Comparison of ENCODE assay signal across 10 mouse cellular contexts in genomic region chr13:99679430-99679829, GRCm38 (mm10).
DNase-seq lines count a peak whose midpoint lies in the region; ATAC-seq lines count a peak whose summit lies in the region.
"Had no signal": no experiment of that assay in that cellular context is flagged by ENCODE, and none has a peak within 500 bp of the region (broad histone marks: within the 10 kb centered on the region; RNA-seq: fewer than 3 reads in every experiment).

No protein-coding gene starts in this region.

- no peaks in the 10 kb centered on the region for H3K9me3 ChIP-seq in hindbrain, embryonic 14.5 days (ENCODE audit: control insufficient read depth, low read length)
- no peaks in the 10 kb centered on the region for H3K9me3 ChIP-seq in hindbrain, embryonic 12.5 days (replicated peaks)
- peaks cover 7% of the 10 kb centered on the region; the same call in 1 of the 2 replicates for H3K9me3 ChIP-seq in heart, embryonic 16.5 days (replicated peaks; ENCODE audit: control insufficient read depth, low read length)
- H3K9me3 ChIP-seq: lung, embryonic 15.5 days had no signal

- 26% methylated on average over 2 of the region's 2 CpGs for WGBS in hindbrain, embryonic 14.5 days
- WGBS in hindbrain, embryonic 12.5 days: 45% methylated on average over 2 of the region's 2 CpGs
- WGBS in heart, embryonic 16.5 days: 11% methylated on average over 2 of the region's 2 CpGs

- H3K9ac ChIP-seq in hindbrain, embryonic 14.5 days: no peak overlapping the region
- H3K9ac ChIP-seq in hindbrain, embryonic 12.5 days: no peak overlapping the region
- no peak overlapping the region for H3K9ac ChIP-seq in heart, embryonic 16.5 days (ENCODE audit: low read length)
- H3K9ac ChIP-seq: lung, embryonic 15.5 days had no signal

- no peak overlapping the region for H3K27ac ChIP-seq in hindbrain, embryonic 14.5 days
- H3K27ac ChIP-seq in hindbrain, embryonic 12.5 days: no peak overlapping the region
- H3K27ac ChIP-seq in heart, embryonic 16.5 days (ENCODE audit: low read length): peak overlapping the region; percentile 66
- H3K27ac ChIP-seq: lung, embryonic 15.5 days had no signal

- H3K27me3 ChIP-seq in hindbrain, embryonic 14.5 days (ENCODE audit: control insufficient read depth, insufficient read depth, low read length): no peaks in the 10 kb centered on the region
- H3K27me3 ChIP-seq in hindbrain, embryonic 12.5 days: no peaks in the 10 kb centered on the region
- H3K27me3 ChIP-seq in heart, embryonic 16.5 days (ENCODE audit: control insufficient read depth, insufficient read depth, low read length): no peaks in the 10 kb centered on the region
- H3K27me3 ChIP-seq: lung, embryonic 15.5 days had no signal

- DNase-seq in hindbrain, embryonic 14.5 days (ENCODE audit: low spot score): peak; percentile 48
- peak; percentile 12 to 38 for DNase-seq in adrenal gland, postnatal 36 days
- no peak for DNase-seq in layer of hippocampus, adult 9-10 months (ENCODE audit: low spot score)
- DNase-seq in thymus, postnatal 36 days: no peak
- no peak for DNase-seq in urinary bladder, postnatal 14 days (ENCODE audit: low spot score)
- DNase-seq: kidney, adult 18-20 months had no signal

- peak; percentile 21; the same call in 1 of the 2 replicates for ATAC-seq in hindbrain, embryonic 14.5 days (ENCODE audit: low FRiP score)
- no peak for ATAC-seq in hindbrain, embryonic 12.5 days (ENCODE audit: low FRiP score)
- ATAC-seq in heart, embryonic 16.5 days (replicated peaks; ENCODE audit: extremely low read depth, insufficient read depth, low FRiP score): peak; percentile 94
- peak; percentile 90 for ATAC-seq in megakaryocyte progenitor cell, adult 5-6 weeks (replicated peaks; ENCODE audit: poor library complexity)

- no peak overlapping the region for H3K4me3 ChIP-seq in hindbrain, embryonic 14.5 days (replicated peaks; ENCODE audit: low read length)
- H3K4me3 ChIP-seq in hindbrain, embryonic 12.5 days: no peak overlapping the region
- H3K4me3 ChIP-seq in heart, embryonic 16.5 days (ENCODE audit: low read length): no peak overlapping the region
- H3K4me3 ChIP-seq: lung, embryonic 15.5 days had no signal

- no peaks in the 10 kb centered on the region for H3K36me3 ChIP-seq in hindbrain, embryonic 14.5 days (replicated peaks; ENCODE audit: control insufficient read depth, insufficient read depth)
- H3K36me3 ChIP-seq in hindbrain, embryonic 12.5 days: no peaks in the 10 kb centered on the region
- no peaks in the 10 kb centered on the region for H3K36me3 ChIP-seq in heart, embryonic 16.5 days (ENCODE audit: control insufficient read depth, insufficient read depth)
- H3K36me3 ChIP-seq: lung, embryonic 15.5 days had no signal

- H3K4me1 ChIP-seq in hindbrain, embryonic 14.5 days (replicated peaks; ENCODE audit: control insufficient read depth, insufficient read depth, low read length): peaks cover 7% of the 10 kb centered on the region; the same call in 1 of the 2 replicates
- H3K4me1 ChIP-seq in hindbrain, embryonic 12.5 days: peaks cover 8% of the 10 kb centered on the region; the same call in 1 of the 2 replicates
- peaks cover 17% of the 10 kb centered on the region for H3K4me1 ChIP-seq in heart, embryonic 16.5 days (ENCODE audit: control insufficient read depth, insufficient read depth, low read length)

- no peak overlapping the region for H3K4me2 ChIP-seq in hindbrain, embryonic 14.5 days (replicated peaks)
- H3K4me2 ChIP-seq in hindbrain, embryonic 12.5 days (replicated peaks): no peak overlapping the region
- no peak overlapping the region for H3K4me2 ChIP-seq in heart, embryonic 16.5 days (ENCODE audit: low read depth, low read length)
- H3K4me2 ChIP-seq: lung, embryonic 15.5 days had no signal

Comparison
In these comparisons a context has a peak if more than half of its experiments do, and no peak if none do; other contexts are left out.
1. DNase-seq: peak in hindbrain, embryonic 14.5 days (single experiment) and adrenal gland, postnatal 36 days (2 of 2); none in layer of hippocampus, adult 9-10 months (single experiment), thymus, postnatal 36 days (0 of 2) and urinary bladder, postnatal 14 days (single experiment).